Mouse (Mus musculus): ENCODE measurements around the gene Ak4.
"Not testable (repeated sequence)": the region's sequence is repeated elsewhere in the genome, so short reads cannot be mapped to it uniquely, and the experiment has no call there.

The Ak4 gene

GRCm38 (mm10) chr4:101419151-101419910 is at the start of gene Ak4:
TSS of gene Ak4 (plus strand) at chr4:101419277.
- DNase-seq (ENCODE audit: low spot score) = no peak

- no peak for DNase-seq (ENCODE audit: low spot score)
Observed at GRCm38 (mm10) chr4:101369738-101370275, 49.3 kb upstream of the Ak4 start.

GRCm38 (mm10) chr4:101372283-101372682 is 46.8 kb upstream of the Ak4 start:
- no peak for DNase-seq (ENCODE audit: low spot score)

GRCm38 (mm10) chr4:101372751-101373150 is 46.3 kb upstream of the Ak4 start:
- DNase-seq (ENCODE audit: low spot score) = no peak

GRCm38 (mm10) chr4:101374104-101374503 is 45.0 kb upstream of the Ak4 start:
- DNase-seq (ENCODE audit: low spot score) = no peak

- DNase-seq (ENCODE audit: low spot score) = no peak
Observed at GRCm38 (mm10) chr4:101376835-101377234, 42.2 kb upstream of the Ak4 start.

GRCm38 (mm10) chr4:101378241-101378640 is 40.8 kb upstream of the Ak4 start:
- no peak for DNase-seq (ENCODE audit: low spot score)

- DNase-seq (ENCODE audit: low spot score) = no peak
Observed at GRCm38 (mm10) chr4:101378778-101379177, 40.3 kb upstream of the Ak4 start.

GRCm38 (mm10) chr4:101385002-101385401 is 34.1 kb upstream of the Ak4 start:
- no peak for DNase-seq (ENCODE audit: low spot score)

GRCm38 (mm10) chr4:101388246-101388645 is 30.8 kb upstream of the Ak4 start:
- no peak for DNase-seq (ENCODE audit: low spot score)

- not testable (repeated sequence) for DNase-seq (ENCODE audit: low spot score)
Observed at GRCm38 (mm10) chr4:101388656-101389055, 30.4 kb upstream of the Ak4 start.

- no peak for DNase-seq (ENCODE audit: low spot score)
Observed at GRCm38 (mm10) chr4:101392229-101392628, 26.8 kb upstream of the Ak4 start.

GRCm38 (mm10) chr4:101393292-101393711 is 25.8 kb upstream of the Ak4 start:
- no peak for DNase-seq (ENCODE audit: low spot score)

GRCm38 (mm10) chr4:101395021-101395533 is 24.0 kb upstream of the Ak4 start:
- no peak for DNase-seq (ENCODE audit: low spot score)

GRCm38 (mm10) chr4:101400025-101400594 is 19.0 kb upstream of the Ak4 start:
- DNase-seq (ENCODE audit: low spot score) = no peak

- no peak for DNase-seq (ENCODE audit: low spot score)
Observed at GRCm38 (mm10) chr4:101401945-101402344, 17.1 kb upstream of the Ak4 start.

GRCm38 (mm10) chr4:101404863-101405262 is 14.2 kb upstream of the Ak4 start:
- no peak for DNase-seq (ENCODE audit: low spot score)

- no peak for DNase-seq (ENCODE audit: low spot score)
Observed at GRCm38 (mm10) chr4:101406411-101407196, 12.5 kb upstream of the Ak4 start.

- DNase-seq (ENCODE audit: low spot score) = no peak
Observed at GRCm38 (mm10) chr4:101416966-101417365, 2.1 kb upstream of the Ak4 start.

- DNase-seq (ENCODE audit: low spot score) = no peak
Observed at GRCm38 (mm10) chr4:101419911-101420880, 1.1 kb downstream of the Ak4 start.

- DNase-seq (ENCODE audit: low spot score) = no peak
Observed at GRCm38 (mm10) chr4:101422996-101423395, 3.9 kb downstream of the Ak4 start.

All from left cerebral cortex, adult 11 months (tissue).